Mouse (Mus musculus): ENCODE results near the gene Narf.
A peak's percentile ranks its signal among the peaks of the same experiment; 100 is the strongest.

GRCm38 (mm10) chr11:121229018-121229439, 8.0 kb upstream of the Narf start, which contains the start of gene Cybc1:
- TF ChIP-seq CTCF (IDR thresholded peaks at IDR 0.05; ENCODE audit: extremely low read depth, insufficient read depth, insufficient read length, insufficient replicate concordance) (no peak), POLR2A (IDR thresholded peaks at IDR 0.05; ENCODE audit: low read depth, low read length) (peak; percentile 48)

All from spleen, adult 2 months (tissue).